Mouse (Mus musculus) midbrain, embryonic 12.5 days (tissue): ENCODE data around the gene Cdk4. TPM values are rescaled to one million over a fixed set of nuclear protein-coding genes. Genes with fewer than 3 reads are reported as not detected.
"Not testable (repeated sequence)": the region's sequence is repeated elsewhere in the genome, so short reads cannot be mapped to it uniquely, and the experiment has no call there.

Source experiments
- ATAC-seq: fragments of 200-750 bp; cut with Nextera tagmentation; 2 replicates; pipeline ENCODE4 v1.8.0; 2017; ENCODE audit warnings: low read depth, moderate TSS enrichment, moderate library complexity; ENCODE audit not compliant: low FRiP score
- H3K27ac ChIP-seq: fragments of 300-500 bp; sonication (generic); replicated peaks from 2 replicates; pipeline ENCODE4 v1.5.1; 2016; ENCODE audit warnings: mild to moderate bottlenecking
- H3K27me3 ChIP-seq: fragments of 300-500 bp; sonication (generic); 2 replicates; pipeline ENCODE4 v1.6.1; 2016; ENCODE audit warnings: mild to moderate bottlenecking
- H3K36me3 ChIP-seq: fragments of 300-500 bp; sonication (generic); 2 replicates; pipeline ENCODE4 v1.6.1; 2016
- H3K4me1 ChIP-seq: fragments of 300-500 bp; sonication (generic); 2 replicates; pipeline ENCODE4 v1.6.1; 2016
- H3K4me2 ChIP-seq: fragments of 300-500 bp; sonication (generic); replicated peaks from 2 replicates; pipeline ENCODE4 v1.6.1; 2016; ENCODE audit warnings: mild to moderate bottlenecking, moderate library complexity
- H3K4me3 ChIP-seq: fragments of 300-500 bp; sonication (generic); 2 replicates; pipeline ENCODE4 v1.5.1; 2016; ENCODE audit warnings: mild to moderate bottlenecking
- H3K9ac ChIP-seq: fragments of 300-500 bp; sonication (generic); replicated peaks from 2 replicates; pipeline ENCODE4 v1.6.1; 2016; ENCODE audit warnings: mild to moderate bottlenecking, moderate library complexity
- H3K9me3 ChIP-seq: fragments of 300-500 bp; sonication (generic); 2 replicates; pipeline ENCODE4 v1.6.1; 2016; ENCODE audit warnings: mild to moderate bottlenecking
- WGBS: fragments of 180-500 bp; shearing (Covaris S2); methylation state at CpG from one replicate; pipeline ENCODE4 v1.1.7; 2016; 5-methylcytosine and 5-hydroxymethylcytosine counted together
- polyA plus RNA-seq: library from polyadenylated mRNA; unstranded; fragments of >200 nt; fragmentation: Nextera tagmentation; extraction: Ambion mirVana; gene quantifications from 2 replicates; pipeline ENCODE4 v1.2.1, GENCODE M21; 2016

Cdk4 gene
- polyA plus RNA-seq, 1 experiment from 2014 or later: 2,136 TPM

DNA sequence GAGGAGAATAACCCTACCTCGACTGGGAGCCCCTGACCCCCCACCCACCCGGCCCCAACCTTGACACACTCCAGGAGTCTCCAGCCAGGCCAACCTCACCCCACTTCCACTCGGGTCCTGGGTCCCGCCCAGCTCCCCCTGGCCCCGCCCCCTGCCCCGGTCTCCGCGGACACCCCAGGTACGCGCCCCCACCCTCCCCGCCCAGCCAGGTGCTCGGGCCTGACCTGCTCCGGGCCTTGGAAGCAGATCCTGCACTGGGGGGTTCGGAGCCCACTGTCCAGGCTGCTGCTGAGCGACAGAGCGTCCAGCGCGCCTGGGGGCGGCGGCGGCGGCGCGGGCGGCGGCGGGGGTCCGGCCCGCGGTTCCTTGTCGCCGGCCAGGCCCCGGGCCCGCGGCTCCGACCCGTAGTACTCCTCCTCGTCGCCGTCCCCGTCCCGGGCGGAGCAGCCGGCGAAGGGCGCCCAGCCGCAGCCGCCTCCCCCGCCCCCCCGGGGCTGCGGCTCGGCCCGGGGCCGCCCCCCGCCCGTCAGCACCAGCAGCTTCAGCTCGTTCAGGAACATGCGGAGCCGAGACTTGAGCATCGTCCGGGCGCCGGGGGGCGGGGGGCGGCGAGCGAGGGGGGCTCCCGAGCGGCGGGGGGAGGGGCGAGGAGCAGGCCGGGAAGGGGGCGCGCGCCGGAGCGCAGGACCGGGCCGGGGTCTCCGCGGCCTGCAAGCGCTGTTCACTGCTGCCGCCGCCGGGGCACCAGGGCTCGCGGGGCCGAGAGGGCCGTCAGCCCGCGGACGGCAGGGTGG lies 4.0 kb upstream of the Cdk4 start:
- H3K27me3 ChIP-seq: peaks cover 5% of the 10 kb centered on the region; the same call in 1 of the 2 replicates
- peak; percentile 5; the same call in 1 of the 2 replicates for ATAC-seq
- H3K9ac ChIP-seq: peak overlapping the region; percentile 99
- peaks cover 39% of the 10 kb centered on the region for H3K4me1 ChIP-seq
- H3K4me2 ChIP-seq: peak overlapping the region; percentile 96
- peak overlapping the region; percentile 97 for H3K4me3 ChIP-seq
- peak overlapping the region; percentile 96 for H3K27ac ChIP-seq
- peaks cover 33% of the 10 kb centered on the region for H3K36me3 ChIP-seq
- under 1% methylated on average over 56 of the region's 92 CpGs for WGBS
- no peaks in the 10 kb centered on the region for H3K9me3 ChIP-seq

DNA sequence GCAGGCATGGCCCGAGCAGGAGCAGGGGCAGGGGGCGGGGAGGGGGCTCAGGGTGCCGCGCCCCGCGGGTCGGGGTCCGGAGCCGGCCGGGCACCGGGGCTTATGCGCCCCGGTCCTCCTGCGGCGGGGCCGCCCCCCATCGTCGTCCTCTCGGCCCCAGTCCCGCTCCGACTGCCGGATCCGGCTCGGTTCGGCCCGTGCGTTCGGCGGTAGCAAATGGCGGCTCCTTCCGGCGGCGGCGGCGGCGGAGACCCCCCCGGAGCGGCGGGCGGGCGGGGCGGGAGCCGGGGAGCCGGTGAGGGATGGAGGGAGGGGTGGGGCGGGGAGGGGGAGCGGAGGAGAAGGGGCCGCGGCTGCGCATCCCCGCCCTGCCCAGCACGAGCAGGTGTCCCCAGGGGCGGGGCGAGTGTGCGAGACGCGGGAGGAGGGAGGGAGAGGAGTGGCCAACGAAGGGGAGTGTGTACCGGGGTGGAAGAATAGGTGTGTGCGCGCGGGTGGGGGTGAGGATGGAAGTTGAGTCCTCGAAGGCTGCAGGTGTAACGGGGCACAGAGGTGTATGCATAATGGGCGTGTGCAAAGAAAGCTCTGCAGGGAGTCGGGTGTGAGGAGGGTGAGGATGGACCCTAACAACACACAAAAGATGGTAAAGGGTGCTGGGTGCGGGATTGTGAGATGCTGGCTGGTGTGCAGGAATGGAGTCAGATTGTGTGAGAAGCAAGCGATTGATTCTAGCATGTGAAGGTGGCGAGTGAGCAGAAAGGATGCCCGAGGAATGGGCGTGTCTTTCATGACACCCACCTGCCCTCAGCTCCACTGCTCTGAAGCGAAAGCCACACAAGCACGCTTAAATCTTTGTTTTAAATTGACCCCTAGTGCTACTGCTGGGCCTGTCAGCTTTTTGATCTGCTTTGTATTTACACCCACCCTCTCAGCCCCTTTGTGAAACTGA lies 3.1 kb upstream of the Cdk4 start, which contains the start of gene March9:
Gene March9, minus strand, starts transcription at position 217 of the 949 bp plus-strand sequence.
- peak within 1 kb of the TSS; percentile 99 for H3K9ac ChIP-seq
- WGBS: under 1% methylated on average over 44 of the region's 72 CpGs
- H3K27me3 ChIP-seq: peaks cover 5% of the 10 kb centered on the region; the same call in 1 of the 2 replicates
- peak within 1 kb of the TSS; percentile 96 for H3K27ac ChIP-seq
- H3K4me3 ChIP-seq: peak within 1 kb of the TSS; percentile 97
- no peaks in the 10 kb centered on the region for H3K9me3 ChIP-seq
- H3K36me3 ChIP-seq: peaks cover 31% of the 10 kb centered on the region
- ATAC-seq: peak; percentile 28
- peaks cover 46% of the 10 kb centered on the region for H3K4me1 ChIP-seq
- H3K4me2 ChIP-seq: peak within 1 kb of the TSS; percentile 96

DNA sequence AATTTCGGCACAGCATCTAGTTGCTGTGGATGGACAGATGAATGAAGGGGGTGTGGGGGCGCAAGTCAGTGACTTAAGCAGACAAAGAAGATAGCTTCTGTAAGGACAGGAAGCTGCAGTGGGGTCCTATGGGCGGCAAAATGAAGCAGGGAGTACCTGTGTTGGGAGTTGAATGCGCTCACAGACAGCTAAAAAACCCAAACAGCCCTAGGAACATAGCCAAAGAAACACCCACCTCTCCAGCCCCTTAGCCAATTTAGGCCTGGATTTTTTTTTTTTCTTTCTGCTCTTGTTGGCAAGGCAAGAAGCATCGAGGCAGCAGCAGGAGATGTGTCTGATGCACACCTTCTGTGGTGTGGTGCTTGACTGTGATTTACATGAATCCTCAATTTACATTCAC lies 2.2 kb upstream of the Cdk4 start:
- ATAC-seq: no peak
- Histone ChIP-seq H3K9ac (peak overlapping the region; percentile 99), H3K4me3 (peak overlapping the region; percentile 97), H3K27ac (peak overlapping the region; percentile 96), H3K27me3 (peaks cover 5% of the 10 kb centered on the region; the same call in 1 of the 2 replicates), H3K36me3 (peaks cover 31% of the 10 kb centered on the region), H3K4me1 (peaks cover 46% of the 10 kb centered on the region), H3K9me3 (no peaks in the 10 kb centered on the region), H3K4me2 (peak overlapping the region; percentile 96)
- WGBS: 26% methylated on average over 5 of the region's 5 CpGs

DNA sequence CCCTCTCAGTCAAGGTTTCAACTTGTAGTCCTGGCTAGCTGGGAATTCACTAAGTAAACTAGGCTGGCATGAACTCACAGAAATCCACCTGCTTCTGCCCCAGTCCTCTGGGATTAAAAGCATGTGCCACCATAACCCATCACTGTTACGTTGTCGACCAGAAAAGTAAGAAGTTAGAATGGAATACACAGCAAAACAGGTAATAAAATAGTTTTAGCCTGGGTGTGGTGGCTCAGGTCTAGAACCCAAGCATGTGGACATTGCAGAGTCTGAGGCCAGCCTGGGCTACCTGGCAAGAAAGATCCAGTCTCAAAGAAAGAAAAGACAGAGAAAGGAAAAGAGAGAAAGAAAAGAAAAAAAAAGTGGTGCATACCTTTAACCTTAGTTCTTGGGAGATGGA lies 1.8 kb upstream of the Cdk4 start:
- H3K4me1 ChIP-seq: peaks cover 48% of the 10 kb centered on the region
- 74% methylated on average over 2 of the region's 2 CpGs for WGBS
- peaks cover 5% of the 10 kb centered on the region; the same call in 1 of the 2 replicates for H3K27me3 ChIP-seq
- H3K36me3 ChIP-seq: peaks cover 31% of the 10 kb centered on the region
- H3K4me3 ChIP-seq: no peak overlapping the region
- peak overlapping the region; percentile 96; the same call in 1 of the 2 replicates for H3K4me2 ChIP-seq
- H3K27ac ChIP-seq: peak overlapping the region; percentile 96
- no peaks in the 10 kb centered on the region for H3K9me3 ChIP-seq
- no peak for ATAC-seq
- no peak overlapping the region for H3K9ac ChIP-seq

DNA sequence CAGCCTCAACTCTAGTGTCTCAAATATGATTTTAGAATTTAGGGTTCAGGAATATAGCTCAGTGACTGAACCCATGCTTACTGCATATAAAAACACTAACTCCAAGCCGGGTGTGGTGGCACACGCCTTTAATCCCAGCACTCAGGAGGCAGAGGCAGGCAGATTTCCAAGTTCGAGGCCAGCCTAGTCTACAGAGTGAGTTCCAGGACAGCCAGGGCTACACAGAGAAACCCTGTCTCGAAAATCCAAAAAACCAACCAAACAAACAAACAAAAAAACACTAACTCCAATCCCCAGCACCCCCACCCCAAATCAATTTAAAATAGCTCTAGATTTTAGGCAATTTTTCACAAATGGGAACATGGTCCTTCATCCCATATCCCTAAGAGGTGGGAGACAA lies 1.2 kb upstream of the Cdk4 start:
- 88% methylated on average over 4 of the region's 4 CpGs for WGBS
- not testable (repeated sequence) for H3K9ac ChIP-seq, H3K9me3 ChIP-seq, H3K27me3 ChIP-seq, ATAC-seq, H3K4me3 ChIP-seq, H3K27ac ChIP-seq, H3K4me2 ChIP-seq
- Histone ChIP-seq H3K36me3 (peaks cover 31% of the 10 kb centered on the region), H3K4me1 (peaks cover 50% of the 10 kb centered on the region)

DNA sequence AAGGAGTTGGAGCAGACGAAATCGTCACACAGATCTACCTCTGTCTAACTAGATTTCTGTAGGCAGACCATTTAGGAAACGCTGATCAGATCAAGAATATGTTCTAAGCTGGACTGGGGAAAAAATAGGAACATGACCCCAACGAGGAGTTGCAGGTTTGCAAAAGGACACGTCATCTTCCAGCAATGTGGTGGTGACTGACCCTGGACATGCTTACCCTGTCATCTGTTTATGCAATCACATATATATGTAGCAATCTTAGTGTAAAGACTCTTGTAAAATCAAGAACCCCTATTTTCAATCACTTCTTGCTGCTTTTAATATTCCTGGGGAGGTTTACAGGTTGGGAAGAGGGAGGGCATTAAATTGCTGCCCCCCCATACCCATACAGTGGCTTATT lies 831 bp upstream of the Cdk4 start:
- Histone ChIP-seq H3K9ac (no peak overlapping the region), H3K27me3 (peaks cover 5% of the 10 kb centered on the region; the same call in 1 of the 2 replicates), H3K4me2 (no peak overlapping the region), H3K4me3 (no peak overlapping the region), H3K4me1 (peaks cover 50% of the 10 kb centered on the region), H3K9me3 (no peaks in the 10 kb centered on the region), H3K27ac (peak overlapping the region; percentile 67), H3K36me3 (peaks cover 31% of the 10 kb centered on the region)
- no peak for ATAC-seq
- 80% methylated on average over 5 of the region's 5 CpGs for WGBS

DNA sequence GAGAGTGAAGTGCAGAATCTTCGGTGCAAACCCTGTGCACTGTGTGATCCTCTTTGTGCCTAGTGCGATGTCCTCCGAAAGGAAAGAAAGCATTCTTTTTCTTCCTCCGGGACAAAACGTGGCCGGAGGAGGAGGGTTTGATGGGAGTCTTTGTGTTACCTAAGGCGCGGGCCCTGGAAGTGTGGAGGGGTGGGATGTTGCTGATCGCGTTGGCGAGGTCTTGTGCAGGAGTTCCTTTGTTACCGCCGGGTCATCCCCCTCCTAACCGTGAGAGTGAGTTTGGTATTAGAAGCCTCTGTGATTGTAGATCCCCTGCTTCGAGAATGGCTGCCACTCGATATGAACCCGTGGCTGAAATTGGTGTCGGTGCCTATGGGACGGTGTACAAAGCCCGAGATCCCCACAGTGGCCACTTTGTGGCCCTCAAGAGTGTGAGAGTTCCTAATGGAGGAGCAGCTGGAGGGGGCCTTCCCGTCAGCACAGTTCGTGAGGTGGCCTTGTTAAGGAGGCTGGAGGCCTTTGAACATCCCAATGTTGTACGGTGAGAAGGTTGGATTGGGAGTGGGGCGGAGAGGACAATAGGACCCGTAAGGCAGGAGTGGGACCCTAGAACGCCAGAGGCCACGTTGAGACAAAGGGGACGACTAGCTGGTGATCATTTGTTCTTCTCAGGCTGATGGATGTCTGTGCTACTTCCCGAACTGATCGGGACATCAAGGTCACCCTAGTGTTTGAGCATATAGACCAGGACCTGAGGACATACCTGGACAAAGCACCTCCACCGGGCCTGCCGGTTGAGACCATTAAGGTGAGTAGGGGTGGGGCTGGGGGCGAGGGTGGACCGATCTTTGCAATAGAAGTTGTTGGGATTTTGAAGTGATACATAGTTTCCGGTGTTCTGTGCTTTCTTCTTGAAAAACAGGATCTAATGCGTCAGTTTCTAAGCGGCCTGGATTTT lies 858 bp downstream of the Cdk4 start:
- Histone ChIP-seq H3K4me2 (peak overlapping the region; percentile 75), H3K4me1 (peaks cover 51% of the 10 kb centered on the region), H3K27ac (peak overlapping the region; percentile 88), H3K36me3 (peaks cover 43% of the 10 kb centered on the region), H3K27me3 (peaks cover 5% of the 10 kb centered on the region; the same call in 1 of the 2 replicates), H3K9ac (peak overlapping the region; percentile 98), H3K9me3 (no peaks in the 10 kb centered on the region), H3K4me3 (peak overlapping the region; percentile 92)
- WGBS: 15% methylated on average over 37 of the region's 37 CpGs
- peak; percentile 4 for ATAC-seq

DNA sequence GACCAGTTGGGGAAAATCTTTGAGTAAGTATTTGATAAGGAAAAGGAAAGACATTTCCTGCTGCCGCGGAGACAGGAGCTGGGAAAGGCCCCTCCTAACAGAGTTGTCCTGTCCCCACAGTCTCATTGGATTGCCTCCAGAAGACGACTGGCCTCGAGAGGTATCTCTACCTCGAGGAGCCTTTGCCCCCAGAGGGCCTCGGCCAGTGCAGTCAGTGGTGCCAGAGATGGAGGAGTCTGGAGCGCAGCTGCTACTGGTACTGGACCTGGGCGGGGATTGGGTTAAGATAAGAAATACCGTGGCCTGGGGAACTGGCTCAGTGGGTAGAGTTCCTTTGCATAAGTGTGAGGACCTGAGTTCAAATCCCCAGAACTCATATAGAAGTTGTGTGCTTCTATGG lies 2.6 kb downstream of the Cdk4 start:
- Histone ChIP-seq H3K9me3 (no peaks in the 10 kb centered on the region), H3K27me3 (peaks cover 5% of the 10 kb centered on the region; the same call in 1 of the 2 replicates), H3K4me2 (no peak overlapping the region; the same call in 1 of the 2 replicates), H3K27ac (0 out of 2 replicates have a peak overlapping the region, but pooled peaks have one; percentile 20), H3K36me3 (peaks cover 43% of the 10 kb centered on the region), H3K4me3 (0 out of 2 replicates have a peak overlapping the region, but pooled peaks have one; percentile 9), H3K4me1 (peaks cover 50% of the 10 kb centered on the region), H3K9ac (no peak overlapping the region)
- ATAC-seq: no peak
- WGBS: 90% methylated on average over 9 of the region's 9 CpGs

DNA sequence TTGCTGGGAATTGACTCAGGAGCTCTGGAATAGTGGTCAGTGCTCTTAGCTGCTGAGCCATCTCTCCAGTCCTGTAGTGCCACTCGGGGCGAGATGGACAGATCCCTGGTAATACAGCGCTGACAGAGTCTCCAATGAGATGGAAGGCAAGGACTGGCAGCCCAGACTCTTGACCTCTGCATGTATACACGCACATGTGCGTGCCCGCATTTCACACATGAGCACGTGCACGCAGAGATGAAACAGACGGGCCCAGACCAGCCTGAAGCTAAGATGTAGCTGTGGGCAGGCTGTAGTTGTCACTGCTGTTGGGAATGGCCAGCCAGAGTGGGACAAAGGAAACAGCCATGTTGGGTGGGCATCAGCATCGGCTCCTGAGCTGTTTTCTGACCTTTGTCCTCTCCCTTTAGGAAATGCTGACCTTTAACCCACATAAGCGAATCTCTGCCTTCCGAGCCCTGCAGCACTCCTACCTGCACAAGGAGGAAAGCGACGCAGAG lies 3.2 kb downstream of the Cdk4 start:
- Histone ChIP-seq H3K4me1 (peaks cover 49% of the 10 kb centered on the region), H3K9ac (no peak overlapping the region), H3K4me2 (no peak overlapping the region), H3K36me3 (peaks cover 43% of the 10 kb centered on the region), H3K27ac (0 out of 2 replicates have a peak overlapping the region, but pooled peaks have one; percentile 26), H3K27me3 (peaks cover 1% of the 10 kb centered on the region; the same call in 1 of the 2 replicates), H3K9me3 (no peaks in the 10 kb centered on the region), H3K4me3 (no peak overlapping the region)
- ATAC-seq: no peak
- 91% methylated on average over 14 of the region's 14 CpGs for WGBS

DNA sequence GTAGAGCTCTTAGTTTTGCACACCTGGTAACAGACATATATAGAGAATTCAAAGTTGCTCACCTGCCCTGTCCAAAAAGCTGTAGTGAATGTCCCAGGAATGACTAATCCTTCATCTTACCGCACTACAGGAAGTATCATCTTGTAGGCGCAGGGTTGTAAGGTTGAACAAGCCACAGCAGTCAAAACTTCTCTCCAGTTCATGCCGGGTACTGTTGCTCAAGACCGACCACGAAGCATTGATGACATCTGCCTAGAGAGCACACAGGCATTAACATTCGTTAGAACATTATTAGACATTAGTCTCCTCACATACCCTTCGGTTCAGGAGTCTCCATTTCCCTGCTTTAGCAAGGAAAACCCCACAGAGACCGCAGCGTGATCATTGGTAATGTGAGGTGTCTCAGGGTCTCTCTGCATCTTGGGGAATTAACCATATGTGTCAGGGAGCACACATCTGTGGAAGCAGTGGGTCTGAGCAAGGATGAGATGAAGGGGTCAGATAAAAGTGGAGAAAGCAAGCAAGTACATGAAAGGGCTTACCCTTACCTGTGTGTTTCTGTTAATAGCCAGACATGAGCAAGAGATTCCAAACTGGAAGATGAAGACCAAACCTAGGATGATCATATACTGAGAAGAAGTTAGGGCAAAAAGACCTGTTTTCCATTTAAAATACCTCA lies 5.2 kb downstream of the Cdk4 start:
- 84% methylated on average over 9 of the region's 9 CpGs for WGBS
- Histone ChIP-seq H3K27ac (peak overlapping the region; percentile 89), H3K36me3 (peaks cover 43% of the 10 kb centered on the region), H3K9me3 (no peaks in the 10 kb centered on the region), H3K4me3 (peak overlapping the region; percentile 61), H3K9ac (peak overlapping the region; percentile 60; the same call in 1 of the 2 replicates), H3K27me3 (no peaks in the 10 kb centered on the region), H3K4me1 (peaks cover 41% of the 10 kb centered on the region), H3K4me2 (peak overlapping the region; percentile 76)
- ATAC-seq: no peak
